In the genomic region with DNA sequence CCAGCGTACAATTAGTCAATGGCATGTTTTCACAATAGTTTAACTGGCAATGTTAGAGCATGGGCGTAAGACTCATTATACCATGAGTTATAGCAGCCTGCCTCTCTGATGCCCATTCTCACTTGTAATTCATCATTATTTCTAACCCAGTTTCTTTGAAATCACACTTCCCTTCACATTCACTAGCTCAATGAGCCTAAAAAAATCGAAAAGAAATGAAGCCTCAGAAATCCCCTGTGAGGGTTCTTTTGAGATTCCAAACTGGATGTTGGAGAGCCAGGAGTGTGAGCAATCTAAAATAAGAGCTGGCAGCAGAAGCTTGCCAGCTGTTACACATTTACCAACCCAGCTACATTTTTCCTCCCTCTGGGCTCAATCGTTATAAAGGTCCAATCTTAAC, we compare ENCODE assay signal across 15 mouse cellular contexts.
A peak's percentile ranks its signal among the peaks of the same experiment; 100 is the strongest.
DNase-seq lines count a peak whose midpoint lies in the region; ATAC-seq lines count a peak whose summit lies in the region.
"Had no signal": no experiment of that assay in that cellular context is flagged by ENCODE, and none has a peak within 500 bp of the region (broad histone marks: within the 10 kb centered on the region; RNA-seq: fewer than 3 reads in every experiment).

No protein-coding gene starts in this region.

- 0 out of 2 replicates have a peak, but pooled peaks cover 3% of the 10 kb centered on the region for H3K4me1 ChIP-seq in lung, embryonic 15.5 days
- H3K4me1 ChIP-seq in forebrain, embryonic 16.5 days (replicated peaks; ENCODE audit: control insufficient read depth, insufficient read depth, low read length): no peaks in the 10 kb centered on the region

- H3K9me3 ChIP-seq in lung, embryonic 15.5 days: no peaks in the 10 kb centered on the region
- H3K9me3 ChIP-seq in forebrain, embryonic 16.5 days (ENCODE audit: control insufficient read depth, low read length): no peaks in the 10 kb centered on the region

- no peak overlapping the region for H3K9ac ChIP-seq in lung, embryonic 15.5 days
- H3K9ac ChIP-seq in forebrain, embryonic 16.5 days (replicated peaks; ENCODE audit: low read depth, low read length): no peak overlapping the region

- peak; percentile 37 to 38 for DNase-seq in kidney, adult 8-10 months
- no peak for DNase-seq in kidney, postnatal 25 days
- DNase-seq in lung, adult 18-20 months: no peak
- DNase-seq in adipocyte (ENCODE audit: low spot score): peak; percentile 70
- no peak for DNase-seq in adrenal gland, adult 2 months
- DNase-seq: adrenal gland, postnatal 14 days; cerebellum, postnatal 14 days; gastrocnemius, postnatal 10 days; heart, adult 2 months; right cerebral cortex, postnatal 14 days had no signal

- no peaks in the 10 kb centered on the region for H3K27me3 ChIP-seq in lung, embryonic 15.5 days
- H3K27me3 ChIP-seq in forebrain, embryonic 16.5 days (replicated peaks; ENCODE audit: control insufficient read depth, insufficient read depth, low read length): no peaks in the 10 kb centered on the region

- no peak overlapping the region for H3K27ac ChIP-seq in lung, embryonic 15.5 days
- no peak overlapping the region for H3K27ac ChIP-seq in forebrain, embryonic 16.5 days (ENCODE audit: low read length)
- H3K27ac ChIP-seq: heart, adult 2 months had no signal

- 45% methylated on average over 4 of the region's 4 CpGs for WGBS in lung, embryonic 15.5 days
- 4% methylated on average over 4 of the region's 4 CpGs for WGBS in forebrain, embryonic 16.5 days

- H3K4me3 ChIP-seq in lung, embryonic 15.5 days: no peak overlapping the region
- no peak overlapping the region for H3K4me3 ChIP-seq in forebrain, embryonic 16.5 days (replicated peaks; ENCODE audit: low read length)
- H3K4me3 ChIP-seq: heart, adult 2 months had no signal

- H3K4me2 ChIP-seq in lung, embryonic 15.5 days: no peak overlapping the region
- no peak overlapping the region for H3K4me2 ChIP-seq in forebrain, embryonic 16.5 days (ENCODE audit: low read length)
- H3K4me2 ChIP-seq: liver, embryonic 11.5 days had no signal

- H3K36me3 ChIP-seq in lung, embryonic 15.5 days: no peaks in the 10 kb centered on the region
- no peaks in the 10 kb centered on the region for H3K36me3 ChIP-seq in forebrain, embryonic 16.5 days (ENCODE audit: control insufficient read depth, insufficient read depth)

- peak; percentile 31; the same call in 1 of the 2 replicates for ATAC-seq in lung, embryonic 15.5 days (ENCODE audit: borderline replicate concordance, extremely low read depth, low FRiP score, low TSS enrichment)
- peak; percentile 94 for ATAC-seq in forebrain, embryonic 16.5 days
- ATAC-seq: intestine, embryonic 16.5 days; midbrain, embryonic 16.5 days had no signal

Comparison
In these comparisons a context has a peak if more than half of its experiments do, and no peak if none do; other contexts are left out.
1. DNase-seq: peak in kidney, adult 8-10 months (2 of 2) and adipocyte (single experiment); none in kidney, postnatal 25 days (0 of 2), lung, adult 18-20 months (0 of 2) and adrenal gland, adult 2 months (single experiment).